Mouse (Mus musculus) liver (tissue): Measurements from ENCODE around the gene Mrgpra1.
"Not testable (repeated sequence)": the region's sequence is repeated elsewhere in the genome, so short reads cannot be mapped to it uniquely, and the experiment has no call there.

Source experiments
- DNase-seq: peaks from one replicate; pipeline ENCODE4 v3.0.0-alpha.2; 2020; ENCODE audit warnings: mixed read lengths

Mrgpra1 gene

DNA sequence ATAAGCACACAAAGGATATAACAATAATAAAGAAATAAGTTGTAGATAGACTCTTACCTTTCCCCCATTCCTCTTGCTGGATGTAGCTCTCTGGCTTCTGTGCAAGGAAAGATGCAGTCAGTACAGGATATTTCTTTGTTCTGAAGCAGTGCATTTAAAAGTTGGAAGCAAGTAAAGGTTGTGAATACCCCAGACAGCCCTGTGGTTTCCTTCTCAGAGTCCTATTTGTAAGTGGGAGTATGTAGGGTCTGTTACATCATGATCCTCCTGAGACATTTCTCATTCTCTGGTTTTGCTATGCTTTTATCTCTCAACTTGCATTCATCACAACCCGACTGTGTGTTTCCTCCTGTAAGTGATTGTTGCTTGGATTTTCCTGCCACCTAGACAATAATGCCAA, at the start of gene Mrgpra1:
TSS of gene Mrgpra1 (minus strand) at position 101 of the 400 bp plus-strand sequence.
- no peak for DNase-seq

DNA sequence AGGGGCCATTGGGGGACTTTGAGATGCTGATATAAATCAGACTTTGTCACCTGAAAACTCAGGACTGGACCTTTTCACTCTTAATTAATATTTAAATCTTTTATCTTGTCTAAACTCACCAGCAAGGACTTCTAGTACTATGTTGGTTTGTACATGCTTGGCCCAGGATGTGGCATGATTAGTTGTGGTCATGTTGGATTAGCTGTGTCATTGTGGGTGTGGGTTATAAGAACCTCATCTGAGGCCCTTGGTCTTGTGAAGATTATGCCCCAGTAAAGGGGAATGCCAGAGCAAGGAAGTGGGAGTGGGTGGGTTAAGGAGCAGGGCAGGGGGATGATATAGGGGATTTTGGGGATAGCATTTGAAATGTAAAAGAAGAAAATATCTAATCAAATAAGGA, 47.1 kb upstream of the Mrgpra1 start:
- DNase-seq: no peak

DNA sequence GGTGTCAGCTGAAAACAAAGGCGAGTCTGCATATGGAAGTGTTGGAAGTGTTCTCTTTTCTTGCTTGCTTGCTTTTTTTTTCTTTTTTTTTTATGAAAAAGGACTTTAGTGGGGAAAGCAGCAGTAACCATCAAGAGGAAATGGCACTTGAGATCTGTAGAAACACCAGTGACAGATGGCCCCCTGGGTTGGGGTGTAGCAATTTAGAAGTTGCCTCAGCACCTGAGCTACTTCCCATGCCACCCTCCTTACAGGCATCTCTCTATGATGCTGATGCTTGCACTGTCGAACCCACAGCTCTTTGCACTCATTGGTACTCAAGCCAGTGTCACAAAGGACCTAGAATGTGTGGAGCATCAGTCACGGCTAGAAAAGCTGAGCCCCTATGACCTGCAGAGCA, 5.6 kb downstream of the Mrgpra1 start:
- no peak for DNase-seq

DNA sequence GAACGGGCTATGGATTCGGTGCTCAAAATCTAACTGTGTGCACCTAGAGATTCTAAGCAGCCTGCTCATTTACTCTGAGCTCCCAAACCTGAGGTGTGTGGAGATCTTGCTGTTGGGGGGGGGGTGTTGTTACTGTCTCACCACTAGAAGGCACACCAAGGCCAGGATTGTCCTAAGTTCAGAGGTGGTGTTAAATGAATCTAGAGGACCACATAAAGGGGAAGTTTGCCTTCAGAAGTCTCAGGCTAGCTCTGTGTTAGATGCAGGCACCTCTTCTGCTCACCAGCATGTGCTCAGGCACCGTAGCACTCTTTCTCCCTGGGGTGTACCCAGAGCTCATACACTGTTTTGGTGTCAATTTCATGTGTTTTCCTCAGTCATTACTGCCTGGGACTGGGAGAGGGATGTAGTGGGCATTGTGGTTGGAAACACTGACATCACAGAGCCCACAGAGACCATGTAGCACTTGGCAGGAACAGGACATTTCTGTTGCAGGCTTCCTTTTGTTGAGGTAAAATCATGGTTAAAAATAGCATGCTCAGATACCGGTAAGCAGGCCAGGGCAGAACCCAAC, 8.0 kb downstream of the Mrgpra1 start:
- no peak for DNase-seq

DNA sequence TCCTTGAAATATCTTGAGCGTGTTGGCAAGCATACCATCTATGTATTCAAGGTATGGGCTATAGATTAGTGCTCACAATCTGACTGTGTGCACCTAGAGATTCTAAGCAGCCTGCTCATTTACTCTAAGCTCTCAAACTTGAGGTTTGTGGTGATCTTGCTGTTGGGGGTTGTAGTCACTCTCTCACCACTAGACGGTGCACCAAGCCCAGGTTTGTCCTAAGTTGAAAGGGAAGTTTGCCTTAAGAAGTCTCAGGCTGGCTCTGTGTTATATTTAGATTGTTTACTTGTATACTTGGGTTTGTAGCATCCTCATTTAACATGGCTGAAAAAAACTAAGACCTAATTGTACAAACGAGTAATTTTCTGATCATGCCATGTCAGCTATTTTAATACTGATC, 12.2 kb downstream of the Mrgpra1 start:
- DNase-seq: not testable (repeated sequence)

DNA sequence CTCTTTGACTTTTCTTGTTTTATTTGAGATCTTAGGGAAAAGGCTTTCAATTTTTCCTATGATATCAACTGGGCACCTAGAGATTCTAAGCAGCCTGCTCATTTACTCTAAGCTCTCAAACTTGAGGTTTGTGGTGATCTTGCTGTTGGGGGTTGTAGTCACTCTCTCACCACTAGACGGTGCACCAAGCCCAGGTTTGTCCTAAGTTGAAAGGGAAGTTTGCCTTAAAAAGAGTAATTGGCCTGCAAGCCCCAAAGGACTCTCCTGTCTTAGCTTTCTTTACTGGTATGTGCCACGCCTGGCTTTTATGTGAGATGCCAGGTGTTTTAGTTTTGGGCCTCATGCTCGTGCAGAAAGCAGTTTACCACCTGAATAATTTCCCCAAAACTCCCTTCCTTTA, 12.7 kb downstream of the Mrgpra1 start:
- DNase-seq: not testable (repeated sequence)

DNA sequence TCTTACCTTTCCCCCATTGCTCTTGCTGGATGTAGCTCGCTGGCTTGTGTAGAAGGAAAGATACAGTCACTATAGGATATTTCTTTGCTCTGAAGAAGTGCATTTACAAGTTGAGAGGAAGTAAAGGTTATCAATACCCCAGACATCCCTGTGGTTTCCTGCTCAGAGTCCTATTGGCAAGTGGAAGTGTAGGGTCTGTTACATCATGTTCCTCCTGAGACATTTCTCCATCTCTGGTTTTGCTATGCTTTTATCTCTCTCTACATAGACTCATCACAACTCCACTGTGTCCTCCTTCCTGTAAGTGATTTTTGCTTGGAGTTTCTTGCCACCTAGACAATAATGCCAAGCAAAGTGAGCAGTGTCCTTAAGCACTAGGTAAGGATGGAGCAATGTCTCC, 35.7 kb downstream of the Mrgpra1 start:
- no peak for DNase-seq

DNA sequence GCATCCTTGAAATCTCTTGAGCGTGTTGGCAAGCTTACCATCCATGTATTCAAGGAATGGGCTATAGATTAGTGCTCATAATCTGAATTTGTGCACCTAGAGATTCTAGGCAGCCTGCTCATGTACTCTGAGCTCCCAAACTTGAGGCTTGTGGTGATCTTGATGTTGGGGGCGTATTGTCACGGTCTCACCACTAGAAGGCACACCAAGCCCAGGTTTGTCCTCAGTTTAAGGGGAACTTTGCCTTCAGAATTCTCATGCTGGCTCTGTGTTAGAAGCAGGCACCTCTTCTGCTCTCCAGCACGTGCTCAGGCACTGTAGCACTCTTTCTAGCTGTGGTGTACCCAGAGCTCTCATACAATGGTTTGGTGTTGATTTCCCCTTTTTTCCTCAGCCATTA, 41.8 kb downstream of the Mrgpra1 start:
- no peak for DNase-seq

DNA sequence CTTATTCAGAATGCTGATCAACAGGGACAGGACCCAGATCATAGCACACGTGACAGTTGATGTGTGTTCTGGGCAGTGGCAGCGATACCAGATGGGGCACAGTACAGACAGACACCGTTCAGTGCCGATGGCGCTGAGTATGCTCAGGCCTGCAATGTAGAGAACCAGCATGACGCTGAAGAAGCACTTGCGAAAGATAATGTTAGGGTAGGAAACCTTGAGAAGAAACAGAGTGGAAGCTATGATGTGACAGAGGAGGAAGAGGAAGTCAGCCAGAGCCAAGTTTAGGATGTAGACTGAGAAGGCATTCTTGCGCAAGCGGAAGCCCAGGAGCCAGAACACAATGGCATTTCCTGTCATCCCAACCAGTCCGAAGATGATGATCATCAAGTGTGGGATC, 44.2 kb downstream of the Mrgpra1 start:
- no peak for DNase-seq

DNA sequence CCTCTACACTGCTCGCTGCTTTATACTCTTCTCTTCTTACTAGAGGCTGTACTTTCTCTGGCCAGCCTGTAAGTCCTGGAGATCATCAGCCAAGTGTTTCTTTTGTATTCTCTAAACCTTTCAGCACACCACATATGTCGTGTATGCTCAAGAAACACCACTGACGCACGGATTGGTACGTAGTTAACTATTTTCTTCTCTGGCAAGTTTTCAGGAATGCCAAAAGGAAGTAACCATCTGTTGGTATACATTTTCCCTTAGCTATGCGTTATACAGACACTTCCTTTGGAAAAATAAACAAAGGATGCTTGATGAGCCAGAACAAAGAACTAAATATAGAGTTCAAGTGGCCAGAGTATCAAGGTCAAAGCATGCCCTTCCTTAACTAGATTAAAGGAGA, 49.4 kb downstream of the Mrgpra1 start:
- DNase-seq: not testable (repeated sequence)

DNA sequence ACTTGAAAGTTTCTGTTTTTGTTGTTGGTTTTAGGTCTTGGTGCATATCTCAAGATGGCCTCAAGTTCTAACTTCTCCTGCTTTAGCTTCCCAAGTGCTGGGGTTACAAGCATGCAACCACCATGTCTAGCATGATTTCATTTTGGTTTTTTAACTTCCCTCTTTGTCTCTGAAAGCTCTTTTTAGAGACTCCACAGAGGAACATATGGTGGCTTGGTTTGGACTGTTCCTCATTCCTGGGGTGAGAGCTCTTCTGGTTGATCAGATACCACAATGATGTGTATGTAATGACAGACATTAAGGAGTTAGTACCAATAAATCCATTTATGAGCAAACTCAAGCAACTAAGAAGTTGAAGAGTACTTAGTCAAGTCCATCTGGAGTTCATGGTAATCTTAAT, 54.4 kb downstream of the Mrgpra1 start:
- DNase-seq: not testable (repeated sequence)
